Mouse (Mus musculus) spleen, adult 2 months (tissue): ENCODE data around the gene Gpc6.

Experiments
- CTCF ChIP-seq: fragments of 200-500 bp; IDR thresholded peaks from 2 replicates; pipeline ENCODE4 v1.5.1; 2011; ENCODE audit warnings: mild to moderate bottlenecking, inconsistent platforms; ENCODE audit not compliant: insufficient read depth, insufficient read length, insufficient replicate concordance; ENCODE audit errors: extremely low read depth
- POLR2A ChIP-seq: fragments of 200-500 bp; IDR thresholded peaks from 2 replicates; pipeline ENCODE4 v1.6.1; 2011; ENCODE audit warnings: low read depth, low read length, inconsistent platforms

- TF ChIP-seq CTCF (no peak), POLR2A (no peak)
These were observed 1068.7 kb downstream of the Gpc6 start for GRCm38 (mm10) chr14:117993845-117994244.
